Mouse (Mus musculus) embryonic facial prominence, embryonic 15.5 days (tissue): ENCODE data around the gene Gm9780. TPM values are rescaled to one million over a fixed set of nuclear protein-coding genes. Genes with fewer than 3 reads are reported as not detected.

Source experiments
- polyA plus RNA-seq: library from polyadenylated mRNA; unstranded; fragments of >200 nt; fragmentation: Nextera tagmentation; extraction: Ambion mirVana; gene quantifications from 2 replicates; pipeline ENCODE4 v1.2.1, GENCODE M21; 2015

Gm9780 gene
- polyA plus RNA-seq, 1 experiment from 2014 or later = 28.7 TPM

Other genes starting within 250 kb of the Gm9780 start
- gene Anxa11, start 200.6 kb downstream of the Gm9780 start, polyA plus RNA-seq = 29.4 and 29.6 TPM in 2 replicates
- gene Plac9a, start 139.6 kb downstream of the Gm9780 start, polyA plus RNA-seq = 0.47 and 1.1 TPM in 2 replicates
- 2.2 and 3.7 TPM in 2 replicates for gene Tmem254a, start 115.0 kb downstream of the Gm9780 start, polyA plus RNA-seq
- 0.09 TPM in 1 of 2 replicates, not detected in the other for gene Cphx1, start 104.4 kb downstream of the Gm9780 start, polyA plus RNA-seq
- 1.00 and 2.8 TPM in 2 replicates for gene Duxbl1, start 64.1 kb downstream of the Gm9780 start, polyA plus RNA-seq
- gene Tmem254c, start 24.6 kb upstream of the Gm9780 start, polyA plus RNA-seq = 48.2 and 49.6 TPM in 2 replicates
- not detected in 2 replicates for gene Cphx2, start 38.8 kb upstream of the Gm9780 start, polyA plus RNA-seq
- not detected in 2 replicates for gene Cphx3, start 39.6 kb upstream of the Gm9780 start, polyA plus RNA-seq
- 0.84 and 2.0 TPM in 2 replicates for gene Duxbl2, start 75.6 kb upstream of the Gm9780 start, polyA plus RNA-seq
- 17.8 and 19.9 TPM in 2 replicates for gene Plac9b, start 139.8 kb upstream of the Gm9780 start, polyA plus RNA-seq
- 37.7 and 38.3 TPM in 2 replicates for gene Tmem254b, start 164.3 kb upstream of the Gm9780 start, polyA plus RNA-seq
- 0.87 and 3.4 TPM in 2 replicates for gene Duxbl3, start 215.3 kb upstream of the Gm9780 start, polyA plus RNA-seq